12 mouse cellular contexts compared by ENCODE assay signal in the genomic region with DNA sequence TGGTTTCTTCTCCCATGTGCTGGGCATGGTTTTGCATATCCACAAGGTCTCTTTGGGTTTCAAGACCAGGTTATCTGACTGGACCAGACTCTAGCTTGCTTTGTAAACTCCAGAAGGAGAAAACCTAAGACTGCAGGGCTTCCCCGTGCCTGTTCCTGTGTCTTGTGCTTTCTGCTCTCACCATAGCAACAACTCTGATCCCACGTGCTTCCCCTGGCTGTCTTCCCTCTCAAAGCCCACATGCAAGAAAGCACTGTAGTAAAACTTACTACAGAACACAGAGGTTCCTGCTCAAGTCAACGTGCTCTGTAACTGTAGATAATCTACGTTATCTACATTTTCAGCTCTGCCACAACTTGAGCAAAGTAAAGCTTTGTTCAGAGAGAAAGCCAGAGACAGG. TPM values are rescaled to one million over a fixed set of nuclear protein-coding genes. Genes with fewer than 3 reads are reported as not detected.
DNase-seq lines count a peak whose midpoint lies in the region; ATAC-seq lines count a peak whose summit lies in the region.
"Had no signal": no experiment of that assay in that cellular context is flagged by ENCODE, and none has a peak within 500 bp of the region (broad histone marks: within the 10 kb centered on the region; RNA-seq: fewer than 3 reads in every experiment).

No protein-coding gene starts in this region.

- H3K4me3 ChIP-seq in neural tube, embryonic 15.5 days (replicated peaks), result no peak overlapping the region
- H3K4me3 ChIP-seq: megakaryocyte, embryonic 14.5 days had no signal

- peak; percentile 70 for ATAC-seq in megakaryocyte-erythroid progenitor cell, adult 5-6 weeks (replicated peaks; ENCODE audit: low FRiP score, low TSS enrichment, poor library complexity, severe bottlenecking)
- no peak for ATAC-seq in neural tube, embryonic 15.5 days (ENCODE audit: low FRiP score)

- H3K9me3 ChIP-seq in neural tube, embryonic 15.5 days (replicated peaks), result no peaks in the 10 kb centered on the region
- H3K9me3 ChIP-seq: G1E had no signal

- no peak overlapping the region for H3K4me2 ChIP-seq in neural tube, embryonic 15.5 days

- H3K9ac ChIP-seq in neural tube, embryonic 15.5 days (replicated peaks), result no peak overlapping the region

- no peaks in the 10 kb centered on the region for H3K36me3 ChIP-seq in neural tube, embryonic 15.5 days
- H3K36me3 ChIP-seq: G1E had no signal

- peak; percentile 9 to 32 for DNase-seq in thymus, adult 18-20 months
- DNase-seq in thymus, postnatal 10 days (ENCODE audit: low spot score in 2 of 2), result no peak
- DNase-seq in layer of hippocampus, adult 11-12 months (ENCODE audit: low spot score), result peak; percentile 59
- no peak for DNase-seq in cerebellum, adult 9-11 months
- no peak for DNase-seq in MN1 (ENCODE audit: low spot score)
- DNase-seq: adrenal gland, postnatal 25 days; cerebellum, postnatal 25 days; kidney, adult 11 months had no signal

- no peak overlapping the region for H3K27ac ChIP-seq in neural tube, embryonic 15.5 days (replicated peaks)

- H3K27me3 ChIP-seq in neural tube, embryonic 15.5 days (replicated peaks), result no peaks in the 10 kb centered on the region

- 55% methylated on average over 4 of the region's 4 CpGs for whole genome bisulfite sequencing in neural tube, embryonic 15.5 days

- peaks cover 30% of the 10 kb centered on the region for H3K4me1 ChIP-seq in neural tube, embryonic 15.5 days

RNA-seq across cellular contexts. Expression of gene Ankrd55, which starts 4.2 kb away (rescaled TPM):
- not detected in 2 replicates for total RNA-seq in megakaryocyte-erythroid progenitor cell, adult 5-6 weeks (2014; fragmentation: Nextera tagmentation)
- total RNA-seq in megakaryocyte-erythroid progenitor cell, adult 5-6 weeks (2017), result not detected in 2 replicates
- polyA plus RNA-seq in neural tube, embryonic 15.5 days (2015; fragmentation: Nextera tagmentation; extraction: Ambion mirVana), result 10.2 and 12.3 TPM in 2 replicates
- polyA plus RNA-seq: G1E had no signal

Comparison
In these comparisons a context has a peak if more than half of its experiments do, and no peak if none do; other contexts are left out.
1. DNase-seq: peak in thymus, adult 18-20 months (2 of 2) and layer of hippocampus, adult 11-12 months (single experiment); none in thymus, postnatal 10 days (0 of 2), cerebellum, adult 9-11 months (single experiment) and MN1 (single experiment).